Mouse (Mus musculus): ENCODE measurements around the gene Ccdc24. TPM values are rescaled to one million over a fixed set of nuclear protein-coding genes. Genes with fewer than 3 reads are reported as not detected.
A peak's percentile ranks its signal among the peaks of the same experiment; 100 is the strongest.

Gene Ccdc24
- polyA plus RNA-seq, 1 experiment from 2014 or later, result 0.29 TPM

DNA sequence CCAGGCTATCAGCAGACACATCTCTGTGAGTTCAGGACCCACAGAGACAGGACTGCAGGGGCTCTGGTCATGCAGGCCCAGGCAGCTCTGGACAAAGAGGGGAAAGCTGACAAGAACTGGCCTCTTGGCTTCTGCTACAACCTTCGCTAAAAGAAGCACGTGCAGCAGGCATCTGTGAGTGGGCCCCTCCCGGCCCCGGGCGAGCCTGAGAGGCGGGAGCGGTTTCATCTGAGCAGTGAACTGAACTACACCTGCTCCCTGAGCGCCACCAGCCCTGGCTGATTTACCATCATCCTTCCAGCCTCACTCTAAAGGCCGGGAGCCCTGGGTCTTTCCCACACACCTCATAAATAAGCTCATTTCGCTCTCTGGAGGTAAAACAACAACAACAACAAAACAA, 5.9 kb upstream of the Ccdc24 start:
- ATAC-seq (replicated peaks; ENCODE audit: insufficient number of reproducible peaks, insufficient read depth, low FRiP score, low read depth), result no peak
- Histone ChIP-seq H3K4me1 (replicated peaks) (peaks cover 12% of the 10 kb centered on the region), H3K9ac (no peak overlapping the region), H3K36me3 (peaks cover 7% of the 10 kb centered on the region; the same call in 1 of the 2 replicates), H3K9me3 (replicated peaks) (no peaks in the 10 kb centered on the region), H3K27me3 (no peaks in the 10 kb centered on the region), H3K4me2 (no peak overlapping the region), H3K4me3 (no peak overlapping the region), H3K27ac (no peak overlapping the region)
- WGBS, result 49% methylated on average over 10 of the region's 10 CpGs

DNA sequence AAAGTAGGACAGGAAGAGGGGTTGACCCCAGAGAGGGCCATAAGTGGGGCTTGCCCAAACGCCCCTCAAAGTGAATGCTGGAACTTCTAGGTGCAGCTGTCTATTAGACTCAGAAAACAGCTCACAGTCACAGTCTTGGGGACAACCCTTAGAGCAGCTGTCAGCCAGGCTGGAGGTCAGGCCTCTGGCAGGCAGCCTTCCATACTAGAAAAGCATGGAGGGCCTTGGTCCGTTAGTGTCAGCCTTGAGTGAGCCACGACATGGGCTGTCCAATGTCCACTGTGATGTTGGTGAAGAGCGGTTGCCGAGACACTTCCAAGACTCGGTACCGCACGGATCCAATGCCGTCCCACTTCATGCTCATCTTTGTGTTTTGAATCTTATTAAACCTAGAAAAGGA, 1.3 kb upstream of the Ccdc24 start:
- peaks cover 14% of the 10 kb centered on the region for H3K4me1 ChIP-seq (replicated peaks)
- H3K9ac ChIP-seq, result no peak overlapping the region
- H3K36me3 ChIP-seq, result peaks cover 7% of the 10 kb centered on the region; the same call in 1 of the 2 replicates
- ATAC-seq (replicated peaks; ENCODE audit: insufficient number of reproducible peaks, insufficient read depth, low FRiP score, low read depth), result no peak
- H3K27ac ChIP-seq, result no peak overlapping the region
- H3K4me2 ChIP-seq, result no peak overlapping the region
- WGBS, result 89% methylated on average over 9 of the region's 9 CpGs
- no peak overlapping the region for H3K4me3 ChIP-seq
- no peaks in the 10 kb centered on the region for H3K9me3 ChIP-seq (replicated peaks)
- H3K27me3 ChIP-seq, result no peaks in the 10 kb centered on the region

DNA sequence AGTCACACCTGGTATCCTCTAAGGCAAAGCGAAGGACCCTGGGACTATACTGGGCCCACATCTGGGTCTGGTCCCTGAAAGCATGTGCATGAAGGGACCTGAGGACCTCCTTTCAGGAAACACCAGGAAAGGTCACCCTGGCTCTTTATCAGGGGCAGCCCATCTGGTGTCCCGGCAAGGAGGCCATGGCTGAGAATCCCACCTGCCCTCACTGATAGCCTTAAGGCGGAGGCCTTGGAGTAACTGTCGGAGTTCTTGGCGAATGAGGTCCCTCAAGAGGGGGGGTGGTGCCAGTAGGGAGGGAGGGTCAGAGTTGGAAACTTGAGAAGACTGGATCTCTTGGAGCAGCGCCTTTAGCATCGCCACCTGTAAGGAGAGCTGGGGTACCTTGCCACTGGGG, 570 bp downstream of the Ccdc24 start:
- ATAC-seq (replicated peaks; ENCODE audit: insufficient number of reproducible peaks, insufficient read depth, low FRiP score, low read depth), result no peak
- H3K4me1 ChIP-seq (replicated peaks), result peaks cover 14% of the 10 kb centered on the region
- WGBS, result 57% methylated on average over 7 of the region's 7 CpGs
- H3K27me3 ChIP-seq, result peaks cover 9% of the 10 kb centered on the region
- no peak overlapping the region for H3K27ac ChIP-seq
- peak overlapping the region; percentile 63; the same call in 1 of the 2 replicates for H3K4me2 ChIP-seq
- H3K4me3 ChIP-seq, result no peak overlapping the region
- H3K9me3 ChIP-seq (replicated peaks), result no peaks in the 10 kb centered on the region
- 0 out of 2 replicates have a peak, but pooled peaks cover 7% of the 10 kb centered on the region for H3K36me3 ChIP-seq
- no peak overlapping the region for H3K9ac ChIP-seq

DNA sequence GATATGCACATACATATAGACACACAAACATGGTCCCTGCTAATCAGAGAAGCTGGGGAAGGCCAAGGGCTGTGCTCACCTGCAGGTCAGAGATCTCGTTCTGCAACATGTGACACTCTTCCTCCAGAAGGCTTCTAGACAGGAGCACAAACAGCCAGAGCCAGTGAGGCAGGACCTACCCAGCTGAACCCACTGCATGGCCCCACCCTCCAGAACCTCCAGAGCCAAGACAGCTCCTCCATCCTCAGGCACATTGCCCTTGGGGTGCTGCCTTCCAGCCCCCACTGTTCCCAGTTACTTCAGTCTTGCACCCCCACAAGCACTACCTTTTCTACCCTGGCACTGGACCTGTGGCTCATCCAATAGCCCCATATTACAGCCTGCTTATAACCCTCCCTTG, 1.9 kb downstream of the Ccdc24 start:
- no peak overlapping the region for H3K4me2 ChIP-seq
- no peaks in the 10 kb centered on the region for H3K9me3 ChIP-seq (replicated peaks)
- no peak for ATAC-seq (replicated peaks; ENCODE audit: insufficient number of reproducible peaks, insufficient read depth, low FRiP score, low read depth)
- no peak overlapping the region for H3K4me3 ChIP-seq
- no peak overlapping the region for H3K27ac ChIP-seq
- H3K9ac ChIP-seq, result no peak overlapping the region
- no peaks in the 10 kb centered on the region for H3K36me3 ChIP-seq
- 53% methylated on average over 1 of the region's 1 CpGs for whole genome bisulfite sequencing
- H3K4me1 ChIP-seq (replicated peaks), result peaks cover 25% of the 10 kb centered on the region
- H3K27me3 ChIP-seq, result peaks cover 10% of the 10 kb centered on the region

DNA sequence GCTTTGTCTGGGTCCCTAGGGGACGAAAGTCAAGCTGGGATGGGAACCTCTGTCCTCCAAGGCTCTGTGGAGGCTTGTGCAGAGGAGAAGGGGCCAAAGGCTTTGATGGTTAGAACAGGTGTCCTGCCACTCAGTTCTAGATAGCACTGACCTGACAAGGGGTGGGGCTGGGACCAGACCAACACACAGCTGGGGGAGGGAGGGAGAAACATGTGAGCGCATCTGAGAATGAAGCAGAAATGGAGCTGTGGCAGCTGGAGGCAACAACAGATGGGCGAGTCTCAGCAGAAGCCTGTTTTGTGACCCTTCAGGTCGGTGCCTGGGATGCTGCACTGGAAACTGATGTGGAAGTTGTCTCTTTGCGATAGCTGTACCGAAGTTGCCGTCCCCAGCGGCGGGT, 3.0 kb downstream of the Ccdc24 start:
- no peak for ATAC-seq (replicated peaks; ENCODE audit: insufficient number of reproducible peaks, insufficient read depth, low FRiP score, low read depth)
- WGBS, result 62% methylated on average over 9 of the region's 9 CpGs

DNA sequence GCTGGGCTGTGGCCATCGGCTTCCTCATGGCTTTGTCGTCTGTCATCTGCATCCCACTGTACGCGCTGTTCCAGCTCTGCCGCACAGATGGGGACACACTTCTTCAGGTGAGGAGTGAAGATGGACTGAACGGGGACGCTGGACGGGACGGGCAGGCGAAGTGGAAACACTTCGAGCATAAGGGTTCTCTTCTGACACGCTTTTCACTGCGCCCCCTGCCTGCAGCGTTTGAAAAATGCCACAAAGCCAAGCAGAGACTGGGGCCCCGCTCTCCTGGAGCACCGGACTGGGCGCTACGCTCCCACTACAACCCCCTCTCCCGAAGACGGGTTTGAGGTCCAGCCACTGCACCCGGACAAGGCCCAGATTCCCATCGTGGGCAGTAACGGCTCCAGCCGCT, 4.5 kb downstream of the Ccdc24 start:
- H3K9me3 ChIP-seq (replicated peaks), result no peaks in the 10 kb centered on the region
- no peak for ATAC-seq (replicated peaks; ENCODE audit: insufficient number of reproducible peaks, insufficient read depth, low FRiP score, low read depth)
- 15% methylated on average over 24 of the region's 24 CpGs for WGBS
- no peaks in the 10 kb centered on the region for H3K36me3 ChIP-seq
- no peak overlapping the region for H3K27ac ChIP-seq
- peaks cover 26% of the 10 kb centered on the region for H3K4me1 ChIP-seq (replicated peaks)
- no peak overlapping the region for H3K9ac ChIP-seq
- peaks cover 10% of the 10 kb centered on the region for H3K27me3 ChIP-seq
- H3K4me2 ChIP-seq, result peak overlapping the region; percentile 17
- no peak overlapping the region for H3K4me3 ChIP-seq

More for the DNA sequence above, 3.0 kb downstream of the Ccdc24 start:
- H3K9me3 ChIP-seq (replicated peaks), result no peaks in the 10 kb centered on the region
- H3K4me3 ChIP-seq, result no peak overlapping the region
- no peak overlapping the region for H3K4me2 ChIP-seq
- H3K27me3 ChIP-seq, result peaks cover 10% of the 10 kb centered on the region
- no peak overlapping the region for H3K27ac ChIP-seq
- H3K36me3 ChIP-seq, result no peaks in the 10 kb centered on the region
- peaks cover 25% of the 10 kb centered on the region for H3K4me1 ChIP-seq (replicated peaks)
- no peak overlapping the region for H3K9ac ChIP-seq

DNA sequence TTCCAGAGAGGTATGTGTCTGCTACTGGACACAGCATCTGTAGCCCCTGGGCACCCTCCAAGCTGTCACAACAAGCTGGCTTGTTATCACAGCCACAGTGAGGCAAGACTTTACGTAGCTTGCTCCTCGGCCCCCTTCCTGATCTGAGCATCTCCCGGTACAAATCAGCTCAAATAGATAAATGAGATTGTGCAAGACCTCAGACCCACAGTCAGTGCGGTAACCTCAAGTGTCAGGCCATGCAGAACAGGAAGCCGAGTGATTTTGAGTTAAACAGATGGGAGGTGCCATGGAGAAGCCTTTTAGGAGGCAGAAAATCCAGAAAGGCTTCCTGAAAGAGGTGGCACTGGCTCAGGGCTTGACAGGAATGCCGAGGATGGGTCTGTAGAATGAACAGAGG, 5.4 kb downstream of the Ccdc24 start:
- ATAC-seq (replicated peaks; ENCODE audit: insufficient number of reproducible peaks, insufficient read depth, low FRiP score, low read depth), result no peak
- Histone ChIP-seq H3K27ac (no peak overlapping the region), H3K4me2 (no peak overlapping the region), H3K27me3 (peaks cover 10% of the 10 kb centered on the region), H3K4me1 (replicated peaks) (peaks cover 22% of the 10 kb centered on the region), H3K9me3 (replicated peaks) (no peaks in the 10 kb centered on the region), H3K9ac (no peak overlapping the region), H3K36me3 (no peaks in the 10 kb centered on the region), H3K4me3 (no peak overlapping the region)
- 56% methylated on average over 6 of the region's 6 CpGs for WGBS

DNA sequence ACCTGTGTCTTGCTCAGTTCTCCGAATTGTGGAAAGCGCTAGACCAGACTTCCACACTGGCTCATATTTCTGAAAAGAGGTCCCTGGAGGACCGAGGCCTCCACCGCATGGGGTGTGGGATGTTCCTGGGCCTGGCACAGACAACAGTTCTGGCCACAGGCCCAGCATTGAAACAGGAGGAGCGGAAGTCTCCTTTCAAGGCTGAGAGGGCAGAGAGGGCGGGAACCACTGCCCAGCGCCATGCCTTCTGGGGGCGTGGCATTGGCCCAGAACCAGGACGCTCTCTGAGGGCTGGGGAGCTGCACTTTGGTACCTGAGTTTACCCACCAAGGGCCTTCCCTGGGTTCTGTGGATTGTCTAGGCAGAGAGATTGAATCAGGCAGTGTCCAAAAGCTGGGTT, 6.3 kb downstream of the Ccdc24 start:
- no peak overlapping the region for H3K4me3 ChIP-seq
- peaks cover 10% of the 10 kb centered on the region for H3K27me3 ChIP-seq
- H3K9ac ChIP-seq, result no peak overlapping the region
- H3K4me1 ChIP-seq (replicated peaks), result peaks cover 22% of the 10 kb centered on the region
- peak; percentile 67 for ATAC-seq (replicated peaks; ENCODE audit: insufficient number of reproducible peaks, insufficient read depth, low FRiP score, low read depth)
- no peaks in the 10 kb centered on the region for H3K9me3 ChIP-seq (replicated peaks)
- no peaks in the 10 kb centered on the region for H3K36me3 ChIP-seq
- WGBS, result 47% methylated on average over 9 of the region's 9 CpGs
- H3K27ac ChIP-seq, result no peak overlapping the region
- H3K4me2 ChIP-seq, result no peak overlapping the region

DNA sequence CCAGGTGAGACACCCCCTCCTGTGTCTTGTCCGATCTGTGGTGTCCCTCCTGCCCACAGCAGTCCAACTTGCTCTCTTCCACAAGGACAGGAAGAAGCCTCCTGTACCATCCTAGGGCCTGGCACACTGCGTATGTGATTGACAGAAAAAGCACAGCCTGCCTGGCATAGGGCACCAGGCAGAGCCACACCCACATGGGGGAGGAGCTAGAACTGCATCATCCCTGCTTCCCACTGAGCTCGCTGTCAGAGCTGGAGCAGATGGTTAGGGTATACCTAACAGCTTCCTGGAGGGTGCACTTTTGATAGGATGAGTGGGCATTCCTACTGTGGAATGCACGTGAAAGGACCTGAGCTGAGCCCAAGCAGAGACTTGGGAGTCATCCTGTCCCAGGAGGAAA, 9.5 kb downstream of the Ccdc24 start:
- no peak overlapping the region for H3K9ac ChIP-seq
- no peak overlapping the region for H3K4me2 ChIP-seq
- WGBS, result 52% methylated on average over 4 of the region's 4 CpGs
- no peak overlapping the region for H3K4me3 ChIP-seq
- peaks cover 24% of the 10 kb centered on the region for H3K4me1 ChIP-seq (replicated peaks)
- no peak overlapping the region for H3K27ac ChIP-seq
- no peak for ATAC-seq (replicated peaks; ENCODE audit: insufficient number of reproducible peaks, insufficient read depth, low FRiP score, low read depth)
- H3K36me3 ChIP-seq, result no peaks in the 10 kb centered on the region
- H3K9me3 ChIP-seq (replicated peaks), result no peaks in the 10 kb centered on the region
- H3K27me3 ChIP-seq, result peaks cover 10% of the 10 kb centered on the region

DNA sequence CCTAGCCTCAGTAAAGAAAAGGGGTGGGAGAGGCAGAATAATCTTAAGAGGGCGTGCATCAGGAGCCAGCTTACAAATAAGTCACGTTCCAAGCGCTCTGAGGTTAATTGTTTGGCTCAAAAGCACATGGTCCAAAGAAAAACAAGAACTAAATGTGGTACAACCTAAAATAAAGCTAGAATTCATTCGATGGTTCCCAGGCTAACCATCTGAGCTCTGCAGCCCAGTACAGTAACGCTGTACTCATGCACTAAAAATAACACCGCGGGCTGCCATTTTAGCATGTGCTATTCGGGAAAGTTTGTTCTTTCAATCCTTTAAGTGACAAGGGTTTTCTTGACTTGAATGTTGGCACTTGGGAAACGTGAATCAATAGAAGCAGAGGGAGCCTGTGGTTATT, 11.8 kb downstream of the Ccdc24 start:
- Histone ChIP-seq H3K4me1 (replicated peaks) (peaks cover 12% of the 10 kb centered on the region), H3K4me2 (no peak overlapping the region), H3K27me3 (no peaks in the 10 kb centered on the region), H3K27ac (no peak overlapping the region), H3K9me3 (replicated peaks) (no peaks in the 10 kb centered on the region), H3K9ac (no peak overlapping the region; the same call in 1 of the 2 replicates), H3K36me3 (no peaks in the 10 kb centered on the region), H3K4me3 (no peak overlapping the region)
- WGBS, result 72% methylated on average over 9 of the region's 9 CpGs
- ATAC-seq (replicated peaks; ENCODE audit: insufficient number of reproducible peaks, insufficient read depth, low FRiP score, low read depth), result no peak

DNA sequence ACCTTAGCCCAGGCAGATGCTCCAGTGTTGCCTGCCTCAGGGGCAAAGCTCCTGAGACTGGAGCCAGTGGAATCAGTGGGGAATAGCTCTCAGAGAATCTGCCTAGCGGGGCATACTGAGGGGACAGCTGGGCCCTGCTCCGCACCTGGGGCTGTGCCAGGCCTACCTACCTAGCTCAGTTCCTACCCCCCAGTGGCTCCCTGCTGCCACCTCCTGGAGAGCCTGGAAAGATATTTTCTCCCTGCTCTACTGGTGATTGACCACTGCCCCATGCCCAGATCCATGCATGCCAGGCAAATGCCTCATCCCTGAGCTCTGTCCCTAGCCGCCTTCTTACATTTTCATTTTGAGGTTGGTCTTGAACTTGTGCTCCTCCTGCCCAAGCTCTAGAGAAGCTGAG, 13.6 kb downstream of the Ccdc24 start:
- no peak; the same call in 1 of the 2 replicates for ATAC-seq (replicated peaks; ENCODE audit: insufficient number of reproducible peaks, insufficient read depth, low FRiP score, low read depth)
- Histone ChIP-seq H3K4me3 (no peak overlapping the region), H3K4me2 (no peak overlapping the region)

DNA sequence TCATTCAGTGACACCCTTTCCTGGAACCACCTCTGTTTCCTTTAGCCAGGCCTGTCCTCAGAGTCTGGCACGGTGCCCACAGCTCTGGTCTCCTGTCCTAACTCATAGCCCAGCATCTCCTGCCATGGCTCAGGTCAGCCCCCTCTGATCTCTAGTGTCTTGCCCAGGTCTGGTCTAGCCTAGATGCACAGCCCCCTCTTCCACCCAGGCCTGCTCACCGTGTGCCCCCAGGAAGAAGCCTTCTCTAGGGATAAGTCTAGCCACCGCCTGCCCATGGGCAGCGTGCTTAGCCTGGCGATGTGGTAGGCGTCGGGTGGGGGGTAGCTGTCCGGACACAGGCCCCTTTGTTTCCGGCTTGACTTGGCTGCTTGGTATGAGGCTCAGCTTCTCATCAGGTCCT, 17.2 kb downstream of the Ccdc24 start:
- no peak overlapping the region for H3K9ac ChIP-seq
- ATAC-seq (replicated peaks; ENCODE audit: insufficient number of reproducible peaks, insufficient read depth, low FRiP score, low read depth), result no peak
- H3K4me2 ChIP-seq, result no peak overlapping the region
- H3K4me3 ChIP-seq, result no peak overlapping the region
- H3K27ac ChIP-seq, result no peak overlapping the region
- no peaks in the 10 kb centered on the region for H3K36me3 ChIP-seq
- 84% methylated on average over 9 of the region's 9 CpGs for WGBS
- H3K9me3 ChIP-seq (replicated peaks), result no peaks in the 10 kb centered on the region
- peaks cover 13% of the 10 kb centered on the region for H3K4me1 ChIP-seq (replicated peaks)
- H3K27me3 ChIP-seq, result no peaks in the 10 kb centered on the region

More for the DNA sequence above, 13.6 kb downstream of the Ccdc24 start:
- whole genome bisulfite sequencing, result 63% methylated on average over 3 of the region's 3 CpGs
- no peak overlapping the region for H3K27ac ChIP-seq
- no peaks in the 10 kb centered on the region for H3K9me3 ChIP-seq (replicated peaks)
- no peaks in the 10 kb centered on the region for H3K36me3 ChIP-seq
- no peak overlapping the region for H3K9ac ChIP-seq
- no peaks in the 10 kb centered on the region for H3K27me3 ChIP-seq
- H3K4me1 ChIP-seq (replicated peaks), result peaks cover 17% of the 10 kb centered on the region
